Mouse (Mus musculus): ENCODE results near the gene Etnk2.
"Not testable (repeated sequence)": the region's sequence is repeated elsewhere in the genome, so short reads cannot be mapped to it uniquely, and the experiment has no call there.

Etnk2 gene

GRCm38 (mm10) chr1:133363276-133364021 is at the start of gene Etnk2:
Etnk2 (plus strand) TSS chr1:133363572.
- peak; percentile 30 to 32 for DNase-seq (ENCODE audit: low spot score in 2 of 2)

- peak; percentile 16 to 64 for DNase-seq (ENCODE audit: low spot score in 2 of 2)
These were observed 49.0 kb upstream of the Etnk2 start for GRCm38 (mm10) chr1:133314364-133314763.

- DNase-seq (ENCODE audit: low spot score in 2 of 2): no peak
These were observed 47.6 kb upstream of the Etnk2 start for GRCm38 (mm10) chr1:133315775-133316174.

- no peak for DNase-seq (ENCODE audit: low spot score in 2 of 2)
These were observed 46.8 kb upstream of the Etnk2 start for GRCm38 (mm10) chr1:133316577-133316976.

GRCm38 (mm10) chr1:133317149-133317548 is 46.2 kb upstream of the Etnk2 start:
- no peak for DNase-seq (ENCODE audit: low spot score in 2 of 2)

GRCm38 (mm10) chr1:133321267-133321925 is 42.0 kb upstream of the Etnk2 start, which contains the start of gene Kiss1:
Kiss1 (plus strand) TSS chr1:133321875.
- DNase-seq (ENCODE audit: low spot score in 2 of 2): no peak

- DNase-seq (ENCODE audit: low spot score in 2 of 2): no peak
These were observed 40.0 kb upstream of the Etnk2 start for GRCm38 (mm10) chr1:133323333-133323732.

- DNase-seq (ENCODE audit: low spot score in 2 of 2): no peak
These were observed 37.4 kb upstream of the Etnk2 start for GRCm38 (mm10) chr1:133325951-133326350.

GRCm38 (mm10) chr1:133327094-133327493 is 36.3 kb upstream of the Etnk2 start:
- no peak for DNase-seq (ENCODE audit: low spot score in 2 of 2)

GRCm38 (mm10) chr1:133328299-133328795 is 35.0 kb upstream of the Etnk2 start:
- DNase-seq (ENCODE audit: low spot score in 2 of 2): no peak

- DNase-seq (ENCODE audit: low spot score in 2 of 2): peak in 1 of 2 experiments; percentile 17
These were observed 34.3 kb upstream of the Etnk2 start for GRCm38 (mm10) chr1:133328896-133329637.

GRCm38 (mm10) chr1:133329638-133329964 is 33.8 kb upstream of the Etnk2 start:
- DNase-seq (ENCODE audit: low spot score in 2 of 2): no peak

GRCm38 (mm10) chr1:133331142-133331541 is 32.2 kb upstream of the Etnk2 start:
- no peak for DNase-seq (ENCODE audit: low spot score in 2 of 2)

GRCm38 (mm10) chr1:133332656-133333430 is 30.5 kb upstream of the Etnk2 start:
- DNase-seq (ENCODE audit: low spot score in 2 of 2): no peak

- no peak for DNase-seq (ENCODE audit: low spot score in 2 of 2)
These were observed 29.4 kb upstream of the Etnk2 start for GRCm38 (mm10) chr1:133333937-133334336.

GRCm38 (mm10) chr1:133340403-133340802 is 23.0 kb upstream of the Etnk2 start:
- not testable (repeated sequence) for DNase-seq (ENCODE audit: low spot score in 2 of 2)

GRCm38 (mm10) chr1:133344357-133344756 is 19.0 kb upstream of the Etnk2 start:
- no peak for DNase-seq (ENCODE audit: low spot score in 2 of 2)

GRCm38 (mm10) chr1:133346531-133346930 is 16.8 kb upstream of the Etnk2 start:
- DNase-seq (ENCODE audit: low spot score in 2 of 2): no peak

- DNase-seq (ENCODE audit: low spot score in 2 of 2): no peak
These were observed 16.1 kb upstream of the Etnk2 start for GRCm38 (mm10) chr1:133347226-133347625.

GRCm38 (mm10) chr1:133347693-133348520 is 15.5 kb upstream of the Etnk2 start:
- DNase-seq (ENCODE audit: low spot score in 2 of 2): no peak

GRCm38 (mm10) chr1:133350210-133350609 is 13.2 kb upstream of the Etnk2 start, which contains the start of gene Ren1:
Ren1 (plus strand) TSS chr1:133350510.
- DNase-seq (ENCODE audit: low spot score in 2 of 2): no peak

All from thymus, postnatal 10 days (tissue).